ENCODE assay signal across 8 mouse cellular contexts in the genomic region with DNA sequence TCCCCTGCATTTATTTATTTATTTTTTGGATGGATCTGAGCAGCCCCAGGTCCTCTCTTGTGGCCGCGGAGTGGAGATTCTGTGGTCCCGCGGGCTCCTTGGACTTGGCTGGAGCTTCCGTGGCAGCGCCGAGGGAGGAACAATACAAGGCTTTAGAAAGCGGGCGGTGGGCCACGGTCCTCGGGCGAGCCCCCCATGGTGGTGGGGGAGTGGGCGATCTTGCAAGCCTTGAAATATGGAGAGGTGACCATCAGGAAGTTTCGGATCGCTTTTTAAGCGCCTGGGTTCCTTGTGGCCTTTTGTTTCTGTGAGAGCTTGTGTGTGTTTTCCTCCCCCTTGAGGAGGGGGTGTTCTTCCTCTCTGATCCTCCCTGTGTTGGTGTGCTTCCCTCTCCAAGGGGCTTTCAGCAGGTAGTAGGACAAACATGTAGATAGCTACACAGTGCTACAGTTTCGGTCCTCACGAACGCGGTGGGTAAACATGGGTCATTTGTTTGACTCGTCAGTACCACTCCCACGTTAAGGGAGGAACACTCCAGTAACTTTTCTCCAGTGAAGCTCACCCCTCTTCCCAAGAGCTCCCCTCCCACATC. TPM values are rescaled to one million over a fixed set of nuclear protein-coding genes. Genes with fewer than 3 reads are reported as not detected.
DNase-seq lines count a peak whose midpoint lies in the region; ATAC-seq lines count a peak whose summit lies in the region.

No protein-coding gene starts in this region.

- no peaks in the 10 kb centered on the region for H3K27me3 ChIP-seq in embryonic facial prominence, embryonic 11.5 days (ENCODE audit: control insufficient read depth, insufficient read depth, low read length)
- H3K27me3 ChIP-seq in kidney, embryonic 15.5 days: no peaks in the 10 kb centered on the region
- H3K27me3 ChIP-seq in liver, embryonic 12.5 days (replicated peaks): no peaks in the 10 kb centered on the region
- H3K27me3 ChIP-seq in neural tube, embryonic 12.5 days (replicated peaks): no peaks in the 10 kb centered on the region

- H3K36me3 ChIP-seq in embryonic facial prominence, embryonic 11.5 days (replicated peaks; ENCODE audit: control insufficient read depth, insufficient read depth, low read depth, low read length): no peaks in the 10 kb centered on the region
- H3K36me3 ChIP-seq in kidney, embryonic 15.5 days: peaks cover 2% of the 10 kb centered on the region; the same call in 1 of the 2 replicates
- H3K36me3 ChIP-seq in liver, embryonic 12.5 days: peaks cover 9% of the 10 kb centered on the region
- H3K36me3 ChIP-seq in neural tube, embryonic 12.5 days: peaks cover 1% of the 10 kb centered on the region

- DNase-seq in lung, adult 18-20 months: peak; percentile 29 to 32
- DNase-seq in lung, postnatal 25 days (ENCODE audit: low spot score): no peak
- peak; percentile 52 for DNase-seq in embryonic facial prominence, embryonic 11.5 days (ENCODE audit: low spot score)
- DNase-seq in heart, adult 9 months (ENCODE audit: low spot score in 2 of 2): peak; percentile 32 to 33
- peak; percentile 77 for DNase-seq in testis, postnatal 14 days (ENCODE audit: low spot score)

- ATAC-seq in embryonic facial prominence, embryonic 11.5 days (replicated peaks; ENCODE audit: insufficient number of reproducible peaks, low FRiP score, low TSS enrichment, low read depth): peak; percentile 61; the same call in 1 of the 2 replicates
- peak; percentile 61 for ATAC-seq in kidney, embryonic 15.5 days (replicated peaks; ENCODE audit: low FRiP score)
- ATAC-seq in liver, embryonic 12.5 days: peak; percentile 27
- ATAC-seq in neural tube, embryonic 12.5 days (ENCODE audit: low FRiP score, low read depth): peak; percentile 60; the same call in 1 of the 2 replicates

- H3K27ac ChIP-seq in embryonic facial prominence, embryonic 11.5 days (replicated peaks; ENCODE audit: low read depth, low read length): peak overlapping the region; percentile 89
- peak overlapping the region; percentile 98 for H3K27ac ChIP-seq in kidney, embryonic 15.5 days
- peak overlapping the region; percentile 92 for H3K27ac ChIP-seq in liver, embryonic 12.5 days
- peak overlapping the region; percentile 90 for H3K27ac ChIP-seq in neural tube, embryonic 12.5 days

- H3K9ac ChIP-seq in embryonic facial prominence, embryonic 11.5 days (replicated peaks; ENCODE audit: low read length): peak overlapping the region; percentile 98
- H3K9ac ChIP-seq in kidney, embryonic 15.5 days: peak overlapping the region; percentile 97
- H3K9ac ChIP-seq in liver, embryonic 12.5 days: peak overlapping the region; percentile 99
- H3K9ac ChIP-seq in neural tube, embryonic 12.5 days: peak overlapping the region; percentile 95

- H3K4me3 ChIP-seq in embryonic facial prominence, embryonic 11.5 days (ENCODE audit: low read depth, low read length): peak overlapping the region; percentile 87
- peak overlapping the region; percentile 97 for H3K4me3 ChIP-seq in kidney, embryonic 15.5 days (replicated peaks)
- peak overlapping the region; percentile 93 for H3K4me3 ChIP-seq in liver, embryonic 12.5 days
- H3K4me3 ChIP-seq in neural tube, embryonic 12.5 days: peak overlapping the region; percentile 81

- 0% methylated on average over 22 of the region's 22 CpGs for WGBS in embryonic facial prominence, embryonic 11.5 days
- 0% methylated on average over 22 of the region's 22 CpGs for WGBS in kidney, embryonic 15.5 days
- WGBS in liver, embryonic 12.5 days (ENCODE audit: insufficient replicate concordance): under 1% methylated on average over 22 of the region's 22 CpGs
- under 1% methylated on average over 22 of the region's 22 CpGs for WGBS in neural tube, embryonic 12.5 days

- peak overlapping the region; percentile 52 for H3K4me2 ChIP-seq in embryonic facial prominence, embryonic 11.5 days (ENCODE audit: low read depth, low read length)
- H3K4me2 ChIP-seq in kidney, embryonic 15.5 days: peak overlapping the region; percentile 68
- H3K4me2 ChIP-seq in liver, embryonic 12.5 days: peak overlapping the region; percentile 79
- H3K4me2 ChIP-seq in neural tube, embryonic 12.5 days (replicated peaks): peak overlapping the region; percentile 76

- H3K9me3 ChIP-seq in embryonic facial prominence, embryonic 11.5 days (replicated peaks; ENCODE audit: control insufficient read depth, low read length): no peaks in the 10 kb centered on the region
- no peaks in the 10 kb centered on the region for H3K9me3 ChIP-seq in kidney, embryonic 15.5 days (replicated peaks)
- H3K9me3 ChIP-seq in liver, embryonic 12.5 days (replicated peaks): no peaks in the 10 kb centered on the region
- no peaks in the 10 kb centered on the region for H3K9me3 ChIP-seq in neural tube, embryonic 12.5 days

- H3K4me1 ChIP-seq in embryonic facial prominence, embryonic 11.5 days (ENCODE audit: control insufficient read depth, insufficient read depth, low read length): peaks cover 1% of the 10 kb centered on the region; the same call in 1 of the 2 replicates
- H3K4me1 ChIP-seq in kidney, embryonic 15.5 days: peaks cover 38% of the 10 kb centered on the region
- H3K4me1 ChIP-seq in liver, embryonic 12.5 days: peaks cover 74% of the 10 kb centered on the region
- peaks cover 34% of the 10 kb centered on the region for H3K4me1 ChIP-seq in neural tube, embryonic 12.5 days

RNA-seq across cellular contexts. Expression of gene Pum1, which starts 0.8 kb away (rescaled TPM):
- polyA plus RNA-seq in embryonic facial prominence, embryonic 11.5 days (2014; fragmentation: Nextera tagmentation; extraction: Ambion mirVana): 88.5 and 96.1 TPM in 2 replicates
- 93.3 and 101 TPM in 2 replicates for polyA plus RNA-seq in kidney, embryonic 15.5 days (2015; fragmentation: Nextera tagmentation; extraction: Ambion mirVana)
- polyA plus RNA-seq in liver, embryonic 12.5 days (2016; fragmentation: Nextera tagmentation; extraction: Ambion mirVana): 43.2 and 43.7 TPM in 2 replicates
- 106 and 108 TPM in 2 replicates for polyA plus RNA-seq in neural tube, embryonic 12.5 days (2016; fragmentation: Nextera tagmentation; extraction: Ambion mirVana)
